Mouse (Mus musculus) stomach, postnatal 0 days (tissue): Measurements from ENCODE around the gene Rassf2. TPM values are rescaled to one million over a fixed set of nuclear protein-coding genes. Genes with fewer than 3 reads are reported as not detected.

Experiments
- ATAC-seq: fragments of 200-750 bp; cut with Nextera tagmentation; 2 replicates; pipeline ENCODE4 v1.8.0; 2017; ENCODE audit not compliant: low FRiP score, low TSS enrichment
- DNase-seq: peaks from one replicate; pipeline ENCODE4 v3.0.0-alpha.2; 2016; ENCODE audit warnings: low spot score
- H3K27ac ChIP-seq: fragments of 300-500 bp; sonication (generic); replicated peaks from 2 replicates; pipeline ENCODE4 v1.5.1; 2014; ENCODE audit warnings: mild to moderate bottlenecking, control low read depth
- H3K27me3 ChIP-seq: fragments of 300-500 bp; sonication (generic); 2 replicates; pipeline ENCODE4 v1.6.1; 2014; ENCODE audit warnings: low read length; ENCODE audit not compliant: control insufficient read depth, insufficient read depth
- H3K36me3 ChIP-seq: fragments of 300-500 bp; sonication (generic); 2 replicates; pipeline ENCODE4 v1.6.1; 2014; ENCODE audit warnings: low read length, mixed read lengths; ENCODE audit not compliant: control insufficient read depth, insufficient read depth
- H3K4me1 ChIP-seq: fragments of 300-500 bp; sonication (generic); replicated peaks from 2 replicates; pipeline ENCODE4 v1.6.1; 2014; ENCODE audit warnings: antibody characterized with exemption; ENCODE audit not compliant: control insufficient read depth, insufficient read depth
- H3K4me2 ChIP-seq: fragments of 300-500 bp; sonication (generic); replicated peaks from 2 replicates; pipeline ENCODE4 v1.6.1; 2014; ENCODE audit warnings: low read depth, mild to moderate bottlenecking, control low read depth, moderate library complexity
- H3K4me3 ChIP-seq: fragments of 300-500 bp; sonication (generic); 2 replicates; pipeline ENCODE4 v1.5.1; 2014; ENCODE audit warnings: low read depth, low read length, control low read depth
- H3K9ac ChIP-seq: fragments of 300-500 bp; sonication (generic); 2 replicates; pipeline ENCODE4 v1.6.1; 2014; ENCODE audit warnings: mild to moderate bottlenecking, low read length, control low read depth, mixed read lengths
- H3K9me3 ChIP-seq: fragments of 300-500 bp; sonication (generic); 2 replicates; pipeline ENCODE4 v1.6.1; 2016; ENCODE audit warnings: low read length; ENCODE audit not compliant: control insufficient read depth
- CTCF ChIP-seq: IDR thresholded peaks from 2 replicates; pipeline ENCODE4 v1.5.1; 2016; ENCODE audit warnings: antibody characterized with exemption, low read depth, mild to moderate bottlenecking, moderate library complexity
- EP300 ChIP-seq: optimal IDR thresholded peaks from 2 replicates; pipeline ENCODE3; 2016; ENCODE audit warnings: antibody characterized with exemption
- WGBS: fragments of 180-500 bp; shearing (Covaris S2); extraction: QIAGEN DNeasy Blood & Tissue Kit; methylation state at CpG from one replicate; pipeline ENCODE4 v1.1.7; 2014; 5-methylcytosine and 5-hydroxymethylcytosine counted together
- polyA plus RNA-seq: library from polyadenylated mRNA; unstranded; fragments of >200 nt; fragmentation: Nextera tagmentation; extraction: Ambion mirVana; gene quantifications from 2 replicates; pipeline ENCODE4 v1.2.1, GENCODE M21; 2015

Rassf2 gene
- polyA plus RNA-seq, 1 experiment from 2014 or later: 4.6 TPM

DNA sequence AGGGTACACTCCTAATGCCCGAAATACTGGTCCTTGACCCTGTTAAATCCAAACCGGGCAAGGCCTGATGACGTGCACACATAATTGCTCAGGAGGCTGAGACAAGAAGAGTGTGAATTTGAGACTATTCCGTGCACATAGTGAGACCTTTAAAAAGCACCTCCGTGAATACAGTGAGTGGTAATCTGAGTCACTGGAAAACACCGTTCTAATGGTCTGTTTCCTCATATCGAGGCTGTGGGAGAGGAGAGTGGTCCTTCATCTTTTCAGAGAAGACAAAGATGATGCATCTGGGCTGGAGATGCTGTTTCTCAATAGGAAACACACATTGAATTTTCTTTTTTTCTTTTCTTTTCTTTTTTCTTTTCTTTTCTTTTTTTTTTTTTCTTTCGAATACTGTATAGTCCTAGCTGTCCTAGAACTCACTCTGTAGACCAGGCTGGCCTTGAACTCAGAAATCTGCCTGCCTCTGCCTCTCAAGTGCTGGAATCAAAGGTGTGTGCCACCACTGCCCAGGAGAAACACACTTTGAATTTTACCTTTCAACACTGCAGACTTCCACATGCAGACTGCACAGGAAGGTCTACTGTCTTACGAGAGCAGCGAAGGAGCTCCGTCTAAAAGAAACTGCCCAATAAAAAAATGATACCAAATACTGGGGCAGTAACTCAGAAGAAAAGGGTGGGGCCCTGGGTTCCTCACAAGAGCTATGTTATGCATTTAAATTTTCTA, 1.5 kb upstream of the Rassf2 start:
- H3K27ac ChIP-seq: peak overlapping the region; percentile 82; the same call in 1 of the 2 replicates
- H3K9me3 ChIP-seq: no peaks in the 10 kb centered on the region
- 73% methylated on average over 11 of the region's 11 CpGs for WGBS
- no peak for TF ChIP-seq EP300
- TF ChIP-seq CTCF: no peak
- H3K27me3 ChIP-seq: no peaks in the 10 kb centered on the region
- H3K4me2 ChIP-seq: no peak overlapping the region
- H3K9ac ChIP-seq: no peak overlapping the region
- no peaks in the 10 kb centered on the region for H3K36me3 ChIP-seq
- no peak overlapping the region for H3K4me3 ChIP-seq
- DNase-seq (no peak), ATAC-seq (no peak)
- H3K4me1 ChIP-seq: 0 out of 2 replicates have a peak, but pooled peaks cover 3% of the 10 kb centered on the region

DNA sequence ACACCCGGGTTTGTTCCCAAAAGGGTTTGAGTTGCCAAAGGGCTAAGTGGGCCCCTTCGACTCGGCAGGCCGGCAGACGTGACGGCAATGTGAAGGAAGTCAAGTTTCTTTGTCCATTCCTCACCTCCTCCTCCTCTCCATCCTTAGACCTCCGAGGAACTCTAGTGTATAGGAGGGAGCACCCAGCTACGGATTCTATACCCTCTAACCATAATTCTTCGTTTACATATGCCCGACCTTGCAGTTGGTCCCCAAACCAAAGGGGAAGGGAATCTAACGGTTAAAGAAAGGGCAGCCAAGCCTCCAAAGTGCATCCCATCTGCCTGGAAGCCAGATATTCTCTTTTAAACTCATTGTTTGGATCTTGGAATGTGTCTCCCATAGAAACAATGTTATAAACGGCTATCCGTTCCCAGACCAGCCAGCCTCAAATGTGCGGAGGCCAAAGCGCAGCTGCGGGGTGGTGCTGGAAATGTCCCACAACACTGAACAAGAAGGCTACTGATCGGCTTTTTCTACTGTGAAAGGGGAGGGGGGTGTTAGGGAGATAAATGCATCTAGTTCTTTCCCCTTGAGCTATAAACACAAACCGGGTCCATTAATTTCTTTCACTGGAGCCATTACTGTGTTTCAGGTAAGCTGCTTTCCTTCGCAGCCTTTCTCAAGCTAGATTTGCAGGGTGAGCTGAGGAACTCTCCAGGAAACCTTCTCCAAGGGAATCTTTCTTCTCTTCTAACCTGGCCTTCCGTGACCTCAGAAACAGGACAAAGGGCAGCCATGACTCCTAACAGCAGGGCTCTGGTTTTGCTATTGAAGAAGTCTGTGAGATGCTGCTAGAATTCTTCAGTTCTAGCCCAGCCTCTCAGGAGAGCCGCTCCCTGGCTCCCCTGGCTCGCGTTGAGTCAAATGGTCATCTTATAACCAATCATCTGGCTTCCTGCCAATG, 633 bp upstream of the Rassf2 start:
- H3K4me2 ChIP-seq: peak overlapping the region; percentile 80
- H3K9me3 ChIP-seq: no peaks in the 10 kb centered on the region
- peak overlapping the region; percentile 55 for H3K4me3 ChIP-seq
- DNase-seq (peak; percentile 25), ATAC-seq (peak; percentile 41; the same call in 1 of the 2 replicates)
- H3K4me1 ChIP-seq: 0 out of 2 replicates have a peak, but pooled peaks cover 3% of the 10 kb centered on the region
- H3K27me3 ChIP-seq: no peaks in the 10 kb centered on the region
- H3K36me3 ChIP-seq: no peaks in the 10 kb centered on the region
- H3K9ac ChIP-seq: peak overlapping the region; percentile 13
- TF ChIP-seq CTCF: no peak
- no peak for TF ChIP-seq EP300
- WGBS: 17% methylated on average over 23 of the region's 23 CpGs
- H3K27ac ChIP-seq: peak overlapping the region; percentile 82

DNA sequence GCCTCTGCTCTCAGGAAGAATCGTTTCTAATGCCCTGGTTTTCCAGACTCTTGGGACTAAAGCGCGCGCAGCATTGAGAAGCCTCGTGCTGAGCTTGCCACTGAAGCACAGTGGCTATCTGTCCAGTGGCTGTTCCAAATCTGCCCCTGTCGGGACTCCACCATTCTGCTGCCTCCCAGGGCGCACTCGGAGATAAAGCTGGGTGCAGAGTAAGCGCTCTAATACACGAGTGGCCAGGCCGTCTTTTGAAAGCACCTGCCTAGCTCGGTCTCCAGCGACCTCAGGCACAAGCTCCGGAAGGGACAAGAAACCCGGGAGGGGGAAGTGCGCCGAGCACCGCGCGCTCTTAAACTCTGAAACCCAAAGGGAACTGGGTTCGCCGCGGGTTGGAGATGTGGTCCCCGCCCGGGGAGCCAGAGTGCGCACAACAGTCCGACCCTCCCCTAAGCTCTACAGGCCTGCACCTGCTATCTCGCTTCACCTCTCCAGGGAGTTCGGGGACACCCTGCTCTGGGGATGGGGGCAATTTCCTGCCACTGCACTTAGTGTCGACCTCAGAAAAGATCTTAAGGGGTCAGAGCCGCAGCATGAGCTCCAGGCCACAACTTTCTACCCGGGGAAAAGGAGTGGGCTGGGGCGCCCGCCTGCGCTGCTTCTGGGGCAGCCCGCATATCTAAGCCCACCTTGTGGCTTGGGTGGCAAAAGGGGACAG, 1.0 kb downstream of the Rassf2 start:
- no peak for TF ChIP-seq CTCF
- TF ChIP-seq EP300: no peak
- H3K9ac ChIP-seq: peak overlapping the region; percentile 69
- peak; percentile 34 for DNase-seq
- H3K27me3 ChIP-seq: no peaks in the 10 kb centered on the region
- ATAC-seq: peak; percentile 32; the same call in 1 of the 2 replicates
- WGBS: 2% methylated on average over 36 of the region's 36 CpGs
- H3K4me3 ChIP-seq: peak overlapping the region; percentile 55
- peak overlapping the region; percentile 80 for H3K4me2 ChIP-seq
- H3K27ac ChIP-seq: peak overlapping the region; percentile 74
- H3K9me3 ChIP-seq: no peaks in the 10 kb centered on the region
- 0 out of 2 replicates have a peak, but pooled peaks cover 3% of the 10 kb centered on the region for H3K4me1 ChIP-seq
- no peaks in the 10 kb centered on the region for H3K36me3 ChIP-seq

DNA sequence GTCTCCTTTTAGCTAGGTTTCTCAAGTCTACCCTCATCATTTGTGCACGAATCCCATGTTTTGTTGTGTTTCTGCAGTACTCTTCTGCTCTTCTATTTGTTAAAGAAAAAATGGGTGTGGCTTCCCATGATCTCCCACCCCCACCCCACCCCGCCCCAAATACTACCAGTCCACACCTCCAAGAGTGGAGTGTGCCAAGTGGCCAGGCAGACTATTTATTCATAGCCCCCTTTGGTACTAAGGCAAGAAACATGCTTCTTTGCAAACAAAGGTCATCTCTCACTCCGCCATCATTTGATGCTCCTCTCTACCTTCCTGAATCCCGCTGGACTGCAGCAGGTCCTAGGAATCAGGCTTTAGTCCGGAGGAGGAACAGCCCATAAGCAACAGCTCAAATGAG, 2.0 kb downstream of the Rassf2 start:
- H3K4me1 ChIP-seq: 0 out of 2 replicates have a peak, but pooled peaks cover 3% of the 10 kb centered on the region
- no peaks in the 10 kb centered on the region for H3K27me3 ChIP-seq
- no peak overlapping the region; the same call in 1 of the 2 replicates for H3K4me3 ChIP-seq
- WGBS: 44% methylated on average over 5 of the region's 5 CpGs
- DNase-seq: no peak
- no peaks in the 10 kb centered on the region for H3K9me3 ChIP-seq
- H3K4me2 ChIP-seq: peak overlapping the region; percentile 80
- no peak overlapping the region for H3K27ac ChIP-seq
- H3K36me3 ChIP-seq: no peaks in the 10 kb centered on the region
- no peak overlapping the region for H3K9ac ChIP-seq
- no peak for ATAC-seq
- TF ChIP-seq EP300 (no peak), CTCF (no peak)

DNA sequence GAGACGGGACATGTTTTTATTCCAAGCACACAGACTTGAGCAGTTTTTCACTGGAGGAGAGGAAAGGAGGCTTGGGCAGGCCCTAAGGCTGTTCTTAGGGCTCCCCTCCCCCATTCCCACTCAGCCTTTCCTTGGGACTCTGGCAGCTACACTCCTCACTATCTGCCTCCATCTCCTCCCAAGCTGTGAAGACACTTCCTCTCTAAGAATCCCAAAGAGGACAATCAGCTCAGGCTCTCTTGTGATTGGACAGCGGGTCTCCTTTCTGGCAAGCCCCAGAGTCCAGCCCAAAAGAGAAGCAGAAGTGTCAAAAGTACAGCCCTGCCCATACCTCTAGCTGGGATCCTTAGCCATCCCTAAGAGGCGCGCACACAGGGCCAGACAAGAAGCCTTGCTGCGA, 2.7 kb downstream of the Rassf2 start:
- Histone ChIP-seq H3K9ac (no peak overlapping the region), H3K27ac (no peak overlapping the region), H3K4me1 (0 out of 2 replicates have a peak, but pooled peaks cover 3% of the 10 kb centered on the region), H3K4me2 (no peak overlapping the region; the same call in 1 of the 2 replicates), H3K27me3 (no peaks in the 10 kb centered on the region), H3K9me3 (no peaks in the 10 kb centered on the region), H3K4me3 (no peak overlapping the region), H3K36me3 (no peaks in the 10 kb centered on the region)
- 56% methylated on average over 5 of the region's 5 CpGs for whole genome bisulfite sequencing
- ATAC-seq (no peak), DNase-seq (no peak)
- TF ChIP-seq CTCF (no peak), EP300 (no peak)
